Mouse (Mus musculus) embryonic stem cell, embryonic (primary cell): Measurements from ENCODE around the gene Ndufa11.

ENCODE experiments used
- CTCF ChIA-PET, 4 experiments: fragments of 300-600 bp in 2 of 4; fragments of 350-600 bp in 2 of 4; sonication (Branson Sonifier 250); formaldehyde crosslinking; loops; one replicate each; lab custom pipeline; 2022; ENCODE audit warnings: inconsistent platforms in 2 of 4; lab: Charles Lee
- POLR2A ChIA-PET, 4 experiments: fragments of 300-600 bp in 2 of 4; fragments of 350-600 bp in 2 of 4; sonication (Branson Sonifier 250); formaldehyde crosslinking; loops; one replicate each; lab custom pipeline; 2022; ENCODE audit warnings: antibody characterized with exemption in 4 of 4, inconsistent platforms in 1 of 4; lab: Charles Lee

The Ndufa11 gene

GRCm38 (mm10) chr17:56761991-56762410 lies 44.4 kb downstream of the Ndufa11 start:
- POLR2A ChIA-PET = interaction anchor here (0.6 to 4.6 kb wide), 82 partner anchors 9 to 722 kb away, joined by 3 to 48 read pairs (median 4); partner anchors contain the start of genes Ranbp3 (in 3 of the 4), Alkbh7 (in 2 of the 4), Gm17949 (in 2 of the 4) and Gtf2f1 (in 2 of the 4)
- CTCF ChIA-PET = interaction anchor here in 3 of 4 experiments (0.5 to 2.9 kb wide), 18 partner anchors 11 to 628 kb away, joined by 3 to 11 read pairs (median 4); partner anchors contain the start of genes Gm17949 (in 1 of the 3), Gtf2f1 (in 1 of the 3), Lonp1 (in 1 of the 3) and Mllt1 (in 1 of the 3)

- POLR2A ChIA-PET = interaction anchor here in 3 of 4 experiments (0.6 to 5.0 kb wide), 35 partner anchors 8 to 487 kb away, joined by 3 to 48 read pairs (median 5); partner anchors contain the start of genes Ranbp3 (in 2 of the 3), Rpl36 (in 2 of the 3), Gm17949 (in 1 of the 3) and Khsrp (in 1 of the 3)
- CTCF ChIA-PET = interaction anchor here (0.6 to 2.9 kb wide), 11 partner anchors 10 to 454 kb away, joined by 3 to 11 read pairs (median 4); partner anchors contain the start of gene Mllt1 (in 1 of the 4)
These were observed 45.5 kb downstream of the Ndufa11 start for GRCm38 (mm10) chr17:56762769-56763731.

GRCm38 (mm10) chr17:56763741-56764250 lies 46.2 kb downstream of the Ndufa11 start:
- ChIA-PET POLR2A (interaction anchor here (0.5 to 5.0 kb wide), 41 partner anchors 8 to 685 kb away, joined by 3 to 48 read pairs (median 4); partner anchors contain the start of genes Lonp1 (in 2 of the 4), Rpl36 (in 2 of the 4), Catsperd (in 1 of the 4) and Clpp (in 1 of the 4)), CTCF (interaction anchor here in 3 of 4 experiments (0.6 to 2.9 kb wide), 11 partner anchors 9 to 455 kb away, joined by 3 to 11 read pairs (median 4); partner anchors contain the start of gene Mllt1 (in 1 of the 3))

- ChIA-PET POLR2A (interaction anchor here (0.5 to 5.0 kb wide), 122 partner anchors 9 to 686 kb away, joined by 3 to 48 read pairs (median 4); partner anchors contain the start of genes Rpl36 (in 3 of the 4), Clpp (in 2 of the 4), Gm17949 (in 2 of the 4) and Gtf2f1 (in 2 of the 4)), CTCF (interaction anchor here in 3 of 4 experiments (0.6 to 2.9 kb wide), 19 partner anchors 9 to 332 kb away, joined by 3 to 9 read pairs (median 4); partner anchors contain the start of genes Alkbh7 (in 1 of the 3), Clpp (in 1 of the 3) and Mllt1 (in 1 of the 3))
These were observed 47.1 kb downstream of the Ndufa11 start, which contains the start of gene Dus3l for GRCm38 (mm10) chr17:56764474-56765354. Dus3l (plus strand) TSS chr17:56764757.

- CTCF ChIA-PET = interaction anchor here (0.5 to 1.7 kb wide), 13 partner anchors 10 to 1063 kb away, joined by 3 to 9 read pairs (median 3); partner anchors contain the start of genes Clpp (in 1 of the 4) and Mllt1 (in 1 of the 4)
- POLR2A ChIA-PET = interaction anchor here in 3 of 4 experiments (0.6 to 5.0 kb wide), 107 partner anchors 8 to 686 kb away, joined by 3 to 48 read pairs (median 5); partner anchors contain the start of genes Rpl36 (in 3 of the 3), Clpp (in 2 of the 3), Gm17949 (in 2 of the 3) and Gtf2f1 (in 2 of the 3)
These were observed 47.9 kb downstream of the Ndufa11 start for GRCm38 (mm10) chr17:56765431-56765830.

GRCm38 (mm10) chr17:56766631-56767405 lies 49.3 kb downstream of the Ndufa11 start:
- POLR2A ChIA-PET = interaction anchor here in 3 of 4 experiments (0.6 to 5.0 kb wide), 36 partner anchors 9 to 727 kb away, joined by 3 to 30 read pairs (median 4); partner anchors contain the start of genes Nrtn (in 2 of the 3), Alkbh7 (in 1 of the 3), Gpr108 (in 1 of the 3) and Khsrp (in 1 of the 3)
- CTCF ChIA-PET = interaction anchor here in 3 of 4 experiments (0.6 to 1.6 kb wide), 8 partner anchors 11 to 163 kb away, joined by 3 to 5 read pairs (median 4); no protein-coding TSS in a partner anchor

GRCm38 (mm10) chr17:56767531-56768135 lies 50.1 kb downstream of the Ndufa11 start:
- POLR2A ChIA-PET = interaction anchor here in 3 of 4 experiments (0.6 to 5.0 kb wide), 30 partner anchors 10 to 728 kb away, joined by 3 to 30 read pairs (median 4); partner anchors contain the start of genes Alkbh7 (in 1 of the 3), Gpr108 (in 1 of the 3), Khsrp (in 1 of the 3) and Mllt1 (in 1 of the 3)
- CTCF ChIA-PET = interaction anchor here in 3 of 4 experiments (0.6 to 1.6 kb wide), 8 partner anchors 9 to 61 kb away, joined by 3 to 5 read pairs (median 4); no protein-coding TSS in a partner anchor

- ChIA-PET POLR2A (interaction anchor here in 1 of 4 experiments (3.4 kb wide), 1 partner anchor 10 kb away, joined by 11 read pairs; no protein-coding TSS in a partner anchor), CTCF (no interaction called here)
These were observed 51.4 kb downstream of the Ndufa11 start for GRCm38 (mm10) chr17:56768941-56769340.

GRCm38 (mm10) chr17:56769950-56770349 lies 52.4 kb downstream of the Ndufa11 start, which contains the start of gene Prr22:
Prr22 (plus strand) TSS chr17:56770250.
- POLR2A ChIA-PET = interaction anchor here in 1 of 4 experiments (0.5 kb wide), 1 partner anchor 29 kb away, joined by 3 read pairs; no protein-coding TSS in a partner anchor
- CTCF ChIA-PET = no interaction called here
